Mouse (Mus musculus): Measurements from ENCODE around the gene Hoxa1. TPM values are rescaled to one million over a fixed set of nuclear protein-coding genes. Genes with fewer than 3 reads are reported as not detected.

The Hoxa1 gene
- total and polyA plus RNA-seq, 3 experiments = 0.20 to 0.43 TPM; not detected in 1

- DNase-seq = no peak
- Histone ChIP-seq H3K27me3 (ENCODE audit: control insufficient read depth, insufficient read depth, low read length) (peaks cover 29% of the 10 kb centered on the region), H3K79me2 (replicated peaks; ENCODE audit: control insufficient read depth, insufficient read depth, low read length) (no peaks in the 10 kb centered on the region), H3K27ac (no peak overlapping the region), H3K4me1 (ENCODE audit: control insufficient read depth, insufficient read depth, low read length) (no peaks in the 10 kb centered on the region), H3K4me3 (no peak overlapping the region), H3K9ac (ENCODE audit: low read depth, low read length) (no peak overlapping the region), H3K36me3 (ENCODE audit: control insufficient read depth, insufficient read depth, low read length) (no peaks in the 10 kb centered on the region)
- intact Hi-C loops (cut with DNase I) = no loop called here
- WGBS = 41% methylated on average over 10 of the region's 10 CpGs
- no peak for TF ChIP-seq CTCF (IDR thresholded peaks at IDR 0.05)
These were observed 42.7 kb upstream of the Hoxa1 start for GRCm38 (mm10) chr6:52200751-52201250.

- Histone ChIP-seq H3K4me1 (ENCODE audit: control insufficient read depth, insufficient read depth, low read length) (no peaks in the 10 kb centered on the region), H3K9ac (ENCODE audit: low read depth, low read length) (no peak overlapping the region), H3K27me3 (ENCODE audit: control insufficient read depth, insufficient read depth, low read length) (peaks cover 26% of the 10 kb centered on the region), H3K36me3 (ENCODE audit: control insufficient read depth, insufficient read depth, low read length) (no peaks in the 10 kb centered on the region), H3K79me2 (replicated peaks; ENCODE audit: control insufficient read depth, insufficient read depth, low read length) (no peaks in the 10 kb centered on the region), H3K27ac (no peak overlapping the region), H3K4me3 (no peak overlapping the region)
- intact Hi-C loops (cut with DNase I) = no loop called here
- DNase-seq = no peak
- no peak for TF ChIP-seq POLR2A (IDR thresholded peaks at IDR 0.05; ENCODE audit: insufficient read depth, low read depth, low read length)
- no peak for TF ChIP-seq EP300 (IDR thresholded peaks at IDR 0.05; ENCODE audit: insufficient read depth, low read depth, low read length)
- TF ChIP-seq CTCF (IDR thresholded peaks at IDR 0.05) = no peak
- 28% methylated on average over 30 of the region's 30 CpGs for WGBS
These were observed 42.1 kb upstream of the Hoxa1 start for GRCm38 (mm10) chr6:52200073-52200750.

- H3K36me3 ChIP-seq (ENCODE audit: control insufficient read depth, insufficient read depth, low read length) = no peaks in the 10 kb centered on the region
- H3K79me2 ChIP-seq (replicated peaks; ENCODE audit: control insufficient read depth, insufficient read depth, low read length) = no peaks in the 10 kb centered on the region
- no peak overlapping the region for H3K27ac ChIP-seq
- TF ChIP-seq EP300 (IDR thresholded peaks at IDR 0.05; ENCODE audit: insufficient read depth, low read depth, low read length) (peak; percentile 42; the same call in 1 of the 2 replicates), CTCF (IDR thresholded peaks at IDR 0.05) (peak; percentile 77), POLR2A (IDR thresholded peaks at IDR 0.05; ENCODE audit: insufficient read depth, low read depth, low read length) (no peak)
- H3K4me3 ChIP-seq = no peak overlapping the region
- no peaks in the 10 kb centered on the region for H3K4me1 ChIP-seq (ENCODE audit: control insufficient read depth, insufficient read depth, low read length)
- 6% methylated on average over 10 of the region's 10 CpGs for WGBS
- peaks cover 10% of the 10 kb centered on the region for H3K27me3 ChIP-seq (ENCODE audit: control insufficient read depth, insufficient read depth, low read length)
- intact Hi-C loops (cut with DNase I) = loop anchor here (2.0 to 5.0 kb wide), 2 partner anchors 194 to 320 kb away; no protein-coding TSS in a partner anchor
- no peak for DNase-seq
- H3K9ac ChIP-seq (ENCODE audit: low read depth, low read length) = no peak overlapping the region
These were observed 39.2 kb upstream of the Hoxa1 start for GRCm38 (mm10) chr6:52197271-52197670.

- Histone ChIP-seq H3K4me1 (ENCODE audit: control insufficient read depth, insufficient read depth, low read length) (no peaks in the 10 kb centered on the region), H3K36me3 (ENCODE audit: control insufficient read depth, insufficient read depth, low read length) (no peaks in the 10 kb centered on the region), H3K9ac (ENCODE audit: low read depth, low read length) (no peak overlapping the region), H3K27me3 (ENCODE audit: control insufficient read depth, insufficient read depth, low read length) (peaks cover 11% of the 10 kb centered on the region), H3K4me3 (no peak overlapping the region), H3K79me2 (replicated peaks; ENCODE audit: control insufficient read depth, insufficient read depth, low read length) (no peaks in the 10 kb centered on the region), H3K27ac (no peak overlapping the region)
- 22% methylated on average over 9 of the region's 9 CpGs for WGBS
- DNase-seq = no peak
- TF ChIP-seq CTCF (IDR thresholded peaks at IDR 0.05) = no peak
- intact Hi-C loops (cut with DNase I) = loop anchor here (2.0 to 5.0 kb wide), 2 partner anchors 194 to 320 kb away; no protein-coding TSS in a partner anchor
These were observed 38.7 kb upstream of the Hoxa1 start for GRCm38 (mm10) chr6:52196811-52197210.

- no peak overlapping the region for H3K9ac ChIP-seq (ENCODE audit: low read depth, low read length)
- 21% methylated on average over 10 of the region's 10 CpGs for WGBS
- H3K27me3 ChIP-seq (ENCODE audit: control insufficient read depth, insufficient read depth, low read length) = peaks cover 15% of the 10 kb centered on the region
These were observed 36.6 kb upstream of the Hoxa1 start for GRCm38 (mm10) chr6:52194690-52195089.

GRCm38 (mm10) chr6:52191860-52192550 is 33.9 kb upstream of the Hoxa1 start:
- Histone ChIP-seq H3K4me3 (peak overlapping the region; percentile 55), H3K79me2 (replicated peaks; ENCODE audit: control insufficient read depth, insufficient read depth, low read length) (no peaks in the 10 kb centered on the region), H3K9ac (ENCODE audit: low read depth, low read length) (peak overlapping the region; percentile 34; the same call in 1 of the 2 replicates), H3K36me3 (ENCODE audit: control insufficient read depth, insufficient read depth, low read length) (no peaks in the 10 kb centered on the region), H3K27ac (peak overlapping the region; percentile 52; the same call in 1 of the 2 replicates), H3K4me1 (ENCODE audit: control insufficient read depth, insufficient read depth, low read length) (no peaks in the 10 kb centered on the region), H3K27me3 (ENCODE audit: control insufficient read depth, insufficient read depth, low read length) (peaks cover 15% of the 10 kb centered on the region)
- whole genome bisulfite sequencing = 2% methylated on average over 36 of the region's 55 CpGs
- TF ChIP-seq EP300 (IDR thresholded peaks at IDR 0.05; ENCODE audit: insufficient read depth, low read depth, low read length) (no peak), CTCF (IDR thresholded peaks at IDR 0.05) (no peak), POLR2A (IDR thresholded peaks at IDR 0.05; ENCODE audit: insufficient read depth, low read depth, low read length) (peak; percentile 21; the same call in 1 of the 2 replicates)
- peak; percentile 84 to 86 for DNase-seq
- intact Hi-C loops (cut with DNase I) = loop anchor here (2.0 to 5.0 kb wide), 2 partner anchors 33 to 105 kb away; partner anchors contain the start of gene Hoxa1

More at GRCm38 (mm10) chr6:52194690-52195089, 36.6 kb upstream of the Hoxa1 start:
- Histone ChIP-seq H3K79me2 (replicated peaks; ENCODE audit: control insufficient read depth, insufficient read depth, low read length) (no peaks in the 10 kb centered on the region), H3K36me3 (ENCODE audit: control insufficient read depth, insufficient read depth, low read length) (no peaks in the 10 kb centered on the region), H3K4me1 (ENCODE audit: control insufficient read depth, insufficient read depth, low read length) (no peaks in the 10 kb centered on the region), H3K4me3 (no peak overlapping the region), H3K27ac (no peak overlapping the region)
- no peak for DNase-seq
- intact Hi-C loops (cut with DNase I) = loop anchor here (5.0 kb wide), 2 partner anchors 107 to 317 kb away; no protein-coding TSS in a partner anchor
- TF ChIP-seq CTCF (IDR thresholded peaks at IDR 0.05) (no peak), EP300 (IDR thresholded peaks at IDR 0.05; ENCODE audit: insufficient read depth, low read depth, low read length) (no peak), POLR2A (IDR thresholded peaks at IDR 0.05; ENCODE audit: insufficient read depth, low read depth, low read length) (no peak)

Measured in heart, adult 2 months (tissue).